ENCODE assay signal across 20 mouse cellular contexts in genomic region chr4:133448708-133449388, GRCm38 (mm10). TPM values are rescaled to one million over a fixed set of nuclear protein-coding genes. Genes with fewer than 3 reads are reported as not detected.
DNase-seq lines count a peak whose midpoint lies in the region; ATAC-seq and TF ChIP-seq lines count a peak whose summit lies in the region.
"Had no signal": no experiment of that assay in that cellular context is flagged by ENCODE, and none has a peak within 500 bp of the region (broad histone marks: within the 10 kb centered on the region; RNA-seq: fewer than 3 reads in every experiment).

No protein-coding gene starts in this region.

- WGBS in embryonic facial prominence, embryonic 14.5 days, result 63% methylated on average over 8 of the region's 8 CpGs
- WGBS in limb, embryonic 10.5 days, result 73% methylated on average over 8 of the region's 8 CpGs
- 74% methylated on average over 8 of the region's 8 CpGs for WGBS in forebrain, postnatal 0 days
- WGBS in midbrain, embryonic 10.5 days, result 80% methylated on average over 8 of the region's 8 CpGs

- TF ChIP-seq CTCF in forebrain, postnatal 0 days (IDR thresholded peaks at IDR 0.05; ENCODE audit: low read depth), result no peak

- no peak overlapping the region for H3K4me2 ChIP-seq in embryonic facial prominence, embryonic 14.5 days (ENCODE audit: low read depth, low read length)
- H3K4me2 ChIP-seq in forebrain, postnatal 0 days (ENCODE audit: low read depth), result no peak overlapping the region
- H3K4me2 ChIP-seq: lung, embryonic 15.5 days; neural tube, embryonic 12.5 days had no signal

- no peaks in the 10 kb centered on the region for H3K9me3 ChIP-seq in embryonic facial prominence, embryonic 14.5 days (ENCODE audit: control insufficient read depth, low read length)
- H3K9me3 ChIP-seq in limb, embryonic 10.5 days (replicated peaks), result no peaks in the 10 kb centered on the region
- no peaks in the 10 kb centered on the region for H3K9me3 ChIP-seq in forebrain, postnatal 0 days (ENCODE audit: low read length)
- H3K9me3 ChIP-seq in midbrain, embryonic 10.5 days (replicated peaks), result no peaks in the 10 kb centered on the region
- H3K9me3 ChIP-seq: embryonic facial prominence, embryonic 13.5 days; heart, embryonic 10.5 days; lung, embryonic 15.5 days; midbrain, embryonic 15.5 days; neural tube, embryonic 12.5 days had no signal

- no peak overlapping the region for H3K9ac ChIP-seq in embryonic facial prominence, embryonic 14.5 days (ENCODE audit: low read depth, low read length)
- no peak overlapping the region for H3K9ac ChIP-seq in forebrain, postnatal 0 days
- H3K9ac ChIP-seq: liver, embryonic 14.5 days; lung, embryonic 15.5 days; midbrain, embryonic 15.5 days; neural tube, embryonic 12.5 days had no signal

- no peak overlapping the region for H3K27ac ChIP-seq in embryonic facial prominence, embryonic 14.5 days (replicated peaks; ENCODE audit: low read depth, low read length)
- H3K27ac ChIP-seq in limb, embryonic 10.5 days, result peak overlapping the region; percentile 51
- H3K27ac ChIP-seq in forebrain, postnatal 0 days (ENCODE audit: low read depth, low read length), result no peak overlapping the region
- no peak overlapping the region for H3K27ac ChIP-seq in midbrain, embryonic 10.5 days (replicated peaks)
- H3K27ac ChIP-seq: embryonic facial prominence, embryonic 13.5 days; heart, embryonic 10.5 days; kidney, postnatal 0 days; liver, embryonic 14.5 days; lung, embryonic 15.5 days; midbrain, embryonic 15.5 days; neural tube, embryonic 12.5 days had no signal

- no peaks in the 10 kb centered on the region for H3K36me3 ChIP-seq in embryonic facial prominence, embryonic 14.5 days (ENCODE audit: control insufficient read depth, insufficient read depth, low read length)
- no peaks in the 10 kb centered on the region for H3K36me3 ChIP-seq in limb, embryonic 10.5 days
- H3K36me3 ChIP-seq in forebrain, postnatal 0 days (ENCODE audit: insufficient read depth), result no peaks in the 10 kb centered on the region
- no peaks in the 10 kb centered on the region for H3K36me3 ChIP-seq in midbrain, embryonic 10.5 days
- H3K36me3 ChIP-seq: embryonic facial prominence, embryonic 13.5 days; heart, embryonic 10.5 days; lung, embryonic 15.5 days; midbrain, embryonic 15.5 days; neural tube, embryonic 12.5 days had no signal

- peaks cover 9% of the 10 kb centered on the region for H3K4me1 ChIP-seq in embryonic facial prominence, embryonic 14.5 days (ENCODE audit: control insufficient read depth, insufficient read depth, low read length)
- H3K4me1 ChIP-seq in limb, embryonic 10.5 days, result peaks cover 24% of the 10 kb centered on the region
- no peaks in the 10 kb centered on the region for H3K4me1 ChIP-seq in forebrain, postnatal 0 days (ENCODE audit: insufficient read depth)
- H3K4me1 ChIP-seq in midbrain, embryonic 10.5 days, result peaks cover 13% of the 10 kb centered on the region

- ATAC-seq in embryonic facial prominence, embryonic 14.5 days (ENCODE audit: low read depth), result 0 out of 2 replicates have a peak, but pooled peaks have one; percentile 16
- no peak for ATAC-seq in forebrain, postnatal 0 days
- ATAC-seq: CD4-positive, CD25-positive, alpha-beta regulatory T cell, adult 4 months; forebrain, embryonic 14.5 days; hindbrain, embryonic 16.5 days; midbrain, embryonic 15.5 days had no signal

- no peak overlapping the region for H3K4me3 ChIP-seq in embryonic facial prominence, embryonic 14.5 days (ENCODE audit: low read depth, low read length)
- H3K4me3 ChIP-seq in limb, embryonic 10.5 days, result no peak overlapping the region
- no peak overlapping the region for H3K4me3 ChIP-seq in forebrain, postnatal 0 days (ENCODE audit: low read depth, low read length)
- H3K4me3 ChIP-seq in midbrain, embryonic 10.5 days, result no peak overlapping the region
- H3K4me3 ChIP-seq: embryonic facial prominence, embryonic 13.5 days; heart, embryonic 10.5 days; lung, embryonic 15.5 days; midbrain, embryonic 15.5 days; neural tube, embryonic 12.5 days had no signal

- no peaks in the 10 kb centered on the region for H3K27me3 ChIP-seq in embryonic facial prominence, embryonic 14.5 days (replicated peaks; ENCODE audit: control insufficient read depth, insufficient read depth, low read length)
- H3K27me3 ChIP-seq in limb, embryonic 10.5 days (ENCODE audit: low read depth, poor library complexity, severe bottlenecking), result peaks cover 5% of the 10 kb centered on the region; the same call in 1 of the 2 replicates
- no peaks in the 10 kb centered on the region; the same call in 1 of the 2 replicates for H3K27me3 ChIP-seq in forebrain, postnatal 0 days (ENCODE audit: insufficient read depth, low read length)
- peaks cover 9% of the 10 kb centered on the region; the same call in 1 of the 2 replicates for H3K27me3 ChIP-seq in midbrain, embryonic 10.5 days (ENCODE audit: low read depth, poor library complexity, severe bottlenecking)
- H3K27me3 ChIP-seq: embryonic facial prominence, embryonic 13.5 days; lung, embryonic 15.5 days; midbrain, embryonic 15.5 days; neural tube, embryonic 12.5 days had no signal

- peak; percentile 33 for DNase-seq in adrenal gland, adult 2 months
- no peak for DNase-seq in adrenal gland, postnatal 10 days
- DNase-seq in A20 (ENCODE audit: low read depth, low spot score), result peak; percentile 91
- peak; percentile 34 for DNase-seq in embryonic facial prominence, embryonic 14.5 days (ENCODE audit: low spot score)
- no peak for DNase-seq in limb, embryonic 10.5 days (ENCODE audit: low spot score)
- DNase-seq in forebrain, postnatal 0 days, result no peak
- DNase-seq in midbrain, embryonic 10.5 days (ENCODE audit: low spot score), result no peak
- DNase-seq in gastrocnemius, postnatal 10 days, result no peak

RNA-seq across cellular contexts. Expression of gene Tent5b, which starts 31.1 kb away (rescaled TPM):
- total RNA-seq in adrenal gland, adult 2 months (2021), result 10 to 100 TPM in 1 of 2 experiments, 1 to 10 TPM in 1; 1.7 to 14.7 TPM
- polyA plus RNA-seq in adrenal gland, adult 2 months (2012; rRNA removed), result 3.0 and 7.2 TPM in 2 replicates
- total RNA-seq in adrenal gland, postnatal 10 days (2021), result 1 to 10 TPM in 1 of 2 experiments, under 1 TPM in 1; 0.58 to 1.2 TPM
- 1.4 and 2.8 TPM in 2 replicates for polyA plus RNA-seq in embryonic facial prominence, embryonic 14.5 days (2014; fragmentation: Nextera tagmentation; extraction: Ambion mirVana)
- 0.68 and 1.1 TPM in 2 replicates for polyA plus RNA-seq in limb, embryonic 10.5 days (2016; fragmentation: Nextera tagmentation; extraction: Ambion mirVana)
- 0.23 and 0.62 TPM in 2 replicates for total RNA-seq in forebrain, postnatal 0 days (2014; rRNA removed)
- polyA plus RNA-seq in forebrain, postnatal 0 days (2015; fragmentation: Nextera tagmentation; extraction: Ambion mirVana), result 0.31 TPM in 2 replicates
- polyA plus RNA-seq in midbrain, embryonic 10.5 days (2016; fragmentation: Nextera tagmentation; extraction: Ambion mirVana), result 0.58 and 0.86 TPM in 2 replicates
- under 1 TPM; 0.18 to 0.38 TPM for total RNA-seq in gastrocnemius, postnatal 10 days (2021)
- total RNA-seq: granulocyte monocyte progenitor cell, adult 5-6 weeks; layer of hippocampus, adult 18-20 months had no signal
- polyA plus RNA-seq: CD4-positive, CD25-positive, alpha-beta regulatory T cell, adult 4 months had no signal

RNA-seq across cellular contexts. Expression of gene Trnp1, which starts 49.5 kb away (rescaled TPM):
- total RNA-seq in adrenal gland, adult 2 months (2021), result 1 to 10 TPM; 4.4 to 7.5 TPM
- 7.4 and 11.4 TPM in 2 replicates for polyA plus RNA-seq in adrenal gland, adult 2 months (2012; rRNA removed)
- total RNA-seq in adrenal gland, postnatal 10 days (2021), result 1 to 10 TPM; 6.2 to 9.3 TPM
- 9.0 TPM in 2 replicates for polyA plus RNA-seq in embryonic facial prominence, embryonic 14.5 days (2014; fragmentation: Nextera tagmentation; extraction: Ambion mirVana)
- polyA plus RNA-seq in limb, embryonic 10.5 days (2016; fragmentation: Nextera tagmentation; extraction: Ambion mirVana), result 0.46 and 0.65 TPM in 2 replicates
- 25.7 and 32.1 TPM in 2 replicates for total RNA-seq in forebrain, postnatal 0 days (2014; rRNA removed)
- polyA plus RNA-seq in forebrain, postnatal 0 days (2015; fragmentation: Nextera tagmentation; extraction: Ambion mirVana), result 14.3 and 17.7 TPM in 2 replicates
- 0.68 and 1.0 TPM in 2 replicates for polyA plus RNA-seq in midbrain, embryonic 10.5 days (2016; fragmentation: Nextera tagmentation; extraction: Ambion mirVana)
- total RNA-seq in gastrocnemius, postnatal 10 days (2021), result 1 to 10 TPM; 2.2 to 2.7 TPM
- total RNA-seq: granulocyte monocyte progenitor cell, adult 5-6 weeks had no signal
- polyA plus RNA-seq: CD4-positive, CD25-positive, alpha-beta regulatory T cell, adult 4 months had no signal

Comparison
In these comparisons a context has a peak if more than half of its experiments do, and no peak if none do; other contexts are left out.
1. DNase-seq: peak in adrenal gland, adult 2 months (single experiment), A20 (single experiment) and embryonic facial prominence, embryonic 14.5 days (single experiment); none in adrenal gland, postnatal 10 days (single experiment), limb, embryonic 10.5 days (single experiment), forebrain, postnatal 0 days (single experiment), midbrain, embryonic 10.5 days (single experiment) and gastrocnemius, postnatal 10 days (single experiment).